Mouse (Mus musculus) lung, embryonic 14.5 days (tissue): Measurements from ENCODE around the gene Zbtb20. TPM values are rescaled to one million over a fixed set of nuclear protein-coding genes. Genes with fewer than 3 reads are reported as not detected.

Experiments used
- ATAC-seq: fragments of 200-750 bp; cut with Nextera tagmentation; 2 replicates; pipeline ENCODE4 v1.8.0; 2017; ENCODE audit warnings: mild to moderate bottlenecking, moderate TSS enrichment, moderate library complexity; ENCODE audit not compliant: insufficient read depth
- DNase-seq: peaks from one replicate; pipeline ENCODE4 v3.0.0-alpha.2; 2015
- H3K27ac ChIP-seq: fragments of 300-500 bp; sonication (generic); 2 replicates; pipeline ENCODE4 v1.5.1; 2014; ENCODE audit warnings: low read depth, mild to moderate bottlenecking, moderate library complexity
- H3K27me3 ChIP-seq: fragments of 300-500 bp; sonication (generic); 2 replicates; pipeline ENCODE4 v1.6.1; 2014; ENCODE audit warnings: low read length, control low read depth; ENCODE audit not compliant: insufficient read depth
- H3K36me3 ChIP-seq: fragments of 300-500 bp; sonication (generic); 2 replicates; pipeline ENCODE4 v1.6.1; 2014; ENCODE audit warnings: control low read depth; ENCODE audit not compliant: insufficient read depth
- H3K4me1 ChIP-seq: fragments of 300-500 bp; sonication (generic); 2 replicates; pipeline ENCODE4 v1.6.1; 2014; ENCODE audit warnings: antibody characterized with exemption, control low read depth; ENCODE audit not compliant: insufficient read depth
- H3K4me2 ChIP-seq: fragments of 300-500 bp; sonication (generic); 2 replicates; pipeline ENCODE4 v1.6.1; 2014; ENCODE audit warnings: mild to moderate bottlenecking
- H3K4me3 ChIP-seq: fragments of 300-500 bp; sonication (generic); 2 replicates; pipeline ENCODE4 v1.5.1; 2014; ENCODE audit warnings: low read depth, low read length
- H3K9ac ChIP-seq: fragments of 300-500 bp; sonication (generic); 2 replicates; pipeline ENCODE4 v1.6.1; 2014
- H3K9me3 ChIP-seq: fragments of 300-500 bp; sonication (generic); 2 replicates; pipeline ENCODE4 v1.6.1; 2016; ENCODE audit warnings: low read depth, low read length, control low read depth
- CTCF ChIP-seq: IDR thresholded peaks from 2 replicates; pipeline ENCODE4 v1.5.1; 2016; ENCODE audit warnings: antibody characterized with exemption, low read depth
- WGBS: fragments of 180-500 bp; shearing (Covaris S2); extraction: QIAGEN DNeasy Blood & Tissue Kit; methylation state at CpG from one replicate; pipeline ENCODE4 v1.1.7; 2014; 5-methylcytosine and 5-hydroxymethylcytosine counted together
- polyA plus RNA-seq: library from polyadenylated mRNA; unstranded; fragments of >200 nt; fragmentation: Nextera tagmentation; extraction: Ambion mirVana; gene quantifications from 2 replicates; pipeline ENCODE4 v1.2.1, GENCODE M21; 2014

Gene Zbtb20
- polyA plus RNA-seq, 1 experiment from 2014 or later = 17.6 TPM

- no peak overlapping the region for H3K4me2 ChIP-seq
- no peak for TF ChIP-seq CTCF
- no peak overlapping the region for H3K4me3 ChIP-seq
- no peaks in the 10 kb centered on the region for H3K36me3 ChIP-seq
- 67% methylated on average over 8 of the region's 8 CpGs for WGBS
- H3K27me3 ChIP-seq = no peaks in the 10 kb centered on the region
- ATAC-seq = no peak
- H3K9ac ChIP-seq = no peak overlapping the region
- no peaks in the 10 kb centered on the region for H3K9me3 ChIP-seq
- H3K4me1 ChIP-seq = no peaks in the 10 kb centered on the region
- no peak overlapping the region for H3K27ac ChIP-seq
- no peak for DNase-seq
These were observed 765.5 kb downstream of the Zbtb20 start for GRCm38 (mm10) chr16:43641230-43641629.

GRCm38 (mm10) chr16:43645879-43646278 is 770.2 kb downstream of the Zbtb20 start:
- H3K36me3 ChIP-seq = no peaks in the 10 kb centered on the region
- no peaks in the 10 kb centered on the region for H3K27me3 ChIP-seq
- DNase-seq = no peak
- no peak for TF ChIP-seq CTCF
- no peak overlapping the region for H3K9ac ChIP-seq
- H3K9me3 ChIP-seq = no peaks in the 10 kb centered on the region
- H3K4me2 ChIP-seq = no peak overlapping the region
- ATAC-seq = no peak
- H3K4me3 ChIP-seq = no peak overlapping the region
- H3K4me1 ChIP-seq = no peaks in the 10 kb centered on the region
- H3K27ac ChIP-seq = no peak overlapping the region
- WGBS = 37% methylated on average over 4 of the region's 4 CpGs

DNA sequence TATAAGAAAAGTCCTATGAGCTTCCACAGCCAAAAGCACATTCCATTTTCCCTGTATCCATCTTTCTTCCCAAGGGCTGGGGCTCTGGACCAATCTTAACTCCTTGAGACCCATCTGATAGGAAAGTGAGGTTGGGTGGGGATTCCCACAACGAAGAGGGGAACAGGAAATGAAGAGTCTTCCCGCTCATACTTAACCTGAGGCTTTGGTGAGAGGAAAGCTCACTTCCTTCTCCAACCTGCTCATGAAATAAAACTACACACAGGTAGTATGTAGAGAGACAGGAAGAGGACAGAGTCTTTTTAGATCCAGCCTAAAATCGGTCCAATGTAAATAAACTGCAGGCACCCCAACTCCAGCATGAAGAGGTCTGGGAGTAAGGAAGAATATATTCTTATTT is 771.3 kb downstream of the Zbtb20 start:
- no peaks in the 10 kb centered on the region for H3K27me3 ChIP-seq
- DNase-seq (no peak), ATAC-seq (no peak)
- WGBS = 80% methylated on average over 3 of the region's 3 CpGs
- no peak overlapping the region for H3K27ac ChIP-seq
- no peak overlapping the region for H3K4me3 ChIP-seq
- H3K4me2 ChIP-seq = no peak overlapping the region
- no peak overlapping the region for H3K9ac ChIP-seq
- no peaks in the 10 kb centered on the region for H3K9me3 ChIP-seq
- H3K36me3 ChIP-seq = no peaks in the 10 kb centered on the region
- H3K4me1 ChIP-seq = no peaks in the 10 kb centered on the region
- no peak for TF ChIP-seq CTCF

GRCm38 (mm10) chr16:43647641-43648040 is 772.0 kb downstream of the Zbtb20 start:
- Histone ChIP-seq H3K9me3 (no peaks in the 10 kb centered on the region), H3K4me1 (no peaks in the 10 kb centered on the region), H3K4me2 (no peak overlapping the region), H3K9ac (no peak overlapping the region), H3K27ac (no peak overlapping the region), H3K36me3 (no peaks in the 10 kb centered on the region), H3K27me3 (no peaks in the 10 kb centered on the region), H3K4me3 (no peak overlapping the region)
- no peak for TF ChIP-seq CTCF
- DNase-seq = no peak
- no peak for ATAC-seq
- 100% methylated on average over 1 of the region's 1 CpGs for WGBS

- Histone ChIP-seq H3K9ac (no peak overlapping the region), H3K9me3 (no peaks in the 10 kb centered on the region), H3K27me3 (no peaks in the 10 kb centered on the region), H3K36me3 (no peaks in the 10 kb centered on the region), H3K4me3 (no peak overlapping the region), H3K4me1 (no peaks in the 10 kb centered on the region), H3K4me2 (no peak overlapping the region), H3K27ac (no peak overlapping the region)
- WGBS = 89% methylated on average over 3 of the region's 3 CpGs
- ATAC-seq (no peak), DNase-seq (no peak)
- no peak for TF ChIP-seq CTCF
These were observed 774.8 kb downstream of the Zbtb20 start for GRCm38 (mm10) chr16:43650355-43651080.

GRCm38 (mm10) chr16:43653288-43653687 is 777.6 kb downstream of the Zbtb20 start:
- Histone ChIP-seq H3K27ac (no peak overlapping the region), H3K9ac (no peak overlapping the region), H3K4me3 (no peak overlapping the region), H3K4me2 (no peak overlapping the region), H3K9me3 (no peaks in the 10 kb centered on the region), H3K36me3 (no peaks in the 10 kb centered on the region), H3K27me3 (no peaks in the 10 kb centered on the region), H3K4me1 (no peaks in the 10 kb centered on the region)
- TF ChIP-seq CTCF = no peak
- ATAC-seq (no peak), DNase-seq (no peak)
- 71% methylated on average over 2 of the region's 2 CpGs for WGBS

DNA sequence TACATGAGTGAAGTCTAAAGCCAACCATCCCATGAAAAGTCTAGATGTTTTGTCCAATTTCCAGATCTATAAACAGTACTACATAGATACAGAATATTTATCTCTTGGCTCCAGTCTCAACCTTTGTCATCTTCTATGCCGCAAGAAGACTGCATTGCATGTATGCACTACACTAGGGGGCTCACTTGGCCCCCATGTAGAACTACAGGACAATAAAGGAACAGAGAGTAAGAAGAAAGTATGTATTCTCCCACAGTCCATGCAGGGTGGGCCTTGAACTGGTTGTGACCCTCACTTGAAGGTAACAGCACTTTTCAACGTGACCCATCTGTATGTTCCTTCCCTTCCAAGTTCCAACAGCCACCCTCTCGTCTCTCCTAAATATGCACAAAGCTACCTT is 778.6 kb downstream of the Zbtb20 start:
- H3K27ac ChIP-seq = no peak overlapping the region
- no peak overlapping the region for H3K9ac ChIP-seq
- no peak for ATAC-seq
- no peak for DNase-seq
- H3K36me3 ChIP-seq = no peaks in the 10 kb centered on the region
- no peaks in the 10 kb centered on the region for H3K9me3 ChIP-seq
- 82% methylated on average over 3 of the region's 3 CpGs for WGBS
- no peak for TF ChIP-seq CTCF
- H3K4me1 ChIP-seq = no peaks in the 10 kb centered on the region
- H3K4me3 ChIP-seq = no peak overlapping the region
- no peaks in the 10 kb centered on the region for H3K27me3 ChIP-seq
- no peak overlapping the region for H3K4me2 ChIP-seq
